Mouse (Mus musculus) heart, embryonic 15.5 days (tissue): ENCODE data around the gene Efna2. TPM values are rescaled to one million over a fixed set of nuclear protein-coding genes. Genes with fewer than 3 reads are reported as not detected.
"Not testable (repeated sequence)": the region's sequence is repeated elsewhere in the genome, so short reads cannot be mapped to it uniquely, and the experiment has no call there.

ENCODE experiments used
- ATAC-seq: fragments of 200-750 bp; cut with Nextera tagmentation; replicated peaks from 2 replicates; pipeline ENCODE4 v1.8.0; 2017; ENCODE audit warnings: low read depth, moderate TSS enrichment; ENCODE audit not compliant: insufficient number of reproducible peaks, insufficient read depth, low FRiP score
- H3K27ac ChIP-seq: fragments of 300-500 bp; sonication (generic); 2 replicates; pipeline ENCODE4 v1.5.1; 2015; ENCODE audit warnings: mild to moderate bottlenecking, inconsistent platforms
- H3K27me3 ChIP-seq: fragments of 300-500 bp; sonication (generic); 2 replicates; pipeline ENCODE4 v1.6.1; 2015; ENCODE audit warnings: inconsistent platforms
- H3K36me3 ChIP-seq: fragments of 300-500 bp; sonication (generic); 2 replicates; pipeline ENCODE4 v1.6.1; 2015; ENCODE audit warnings: mild to moderate bottlenecking, inconsistent platforms
- H3K4me1 ChIP-seq: fragments of 300-500 bp; sonication (generic); replicated peaks from 2 replicates; pipeline ENCODE4 v1.6.1; 2015; ENCODE audit warnings: inconsistent platforms
- H3K4me2 ChIP-seq: fragments of 300-500 bp; sonication (generic); 2 replicates; pipeline ENCODE4 v1.6.1; 2015; ENCODE audit warnings: inconsistent platforms, mild to moderate bottlenecking, moderate library complexity
- H3K4me3 ChIP-seq: fragments of 300-500 bp; sonication (generic); 2 replicates; pipeline ENCODE4 v1.5.1; 2015; ENCODE audit warnings: mild to moderate bottlenecking, inconsistent platforms
- H3K9ac ChIP-seq: fragments of 300-500 bp; sonication (generic); 2 replicates; pipeline ENCODE4 v1.6.1; 2015; ENCODE audit warnings: mild to moderate bottlenecking, inconsistent platforms
- H3K9me3 ChIP-seq: fragments of 300-500 bp; sonication (generic); replicated peaks from 2 replicates; pipeline ENCODE4 v1.6.1; 2016; ENCODE audit warnings: inconsistent platforms
- WGBS: fragments of 180-500 bp; shearing (Covaris S2); methylation state at CpG from one replicate; pipeline ENCODE4 v1.1.7; 2015; ENCODE audit warnings: mixed read lengths; 5-methylcytosine and 5-hydroxymethylcytosine counted together
- polyA plus RNA-seq: library from polyadenylated mRNA; unstranded; fragments of >200 nt; fragmentation: Nextera tagmentation; extraction: Ambion mirVana; gene quantifications from 2 replicates; pipeline ENCODE4 v1.2.1, GENCODE M21; 2015

Gene Efna2
- polyA plus RNA-seq, 1 experiment from 2014 or later: 8.6 TPM

GRCm38 (mm10) chr10:80204055-80204454, 24.8 kb downstream of the Efna2 start:
- Histone ChIP-seq H3K4me1 (peaks cover 8% of the 10 kb centered on the region), H3K9ac (no peak overlapping the region), H3K4me2 (no peak overlapping the region), H3K36me3 (no peaks in the 10 kb centered on the region), H3K9me3 (no peaks in the 10 kb centered on the region), H3K4me3 (no peak overlapping the region), H3K27ac (no peak overlapping the region), H3K27me3 (peaks cover 4% of the 10 kb centered on the region; the same call in 1 of the 2 replicates)
- ATAC-seq: no peak
- 33% methylated on average over 7 of the region's 7 CpGs for WGBS

GRCm38 (mm10) chr10:80207201-80207600, 27.9 kb downstream of the Efna2 start:
- WGBS: 76% methylated on average over 1 of the region's 1 CpGs
- no peaks in the 10 kb centered on the region for H3K36me3 ChIP-seq

DNA sequence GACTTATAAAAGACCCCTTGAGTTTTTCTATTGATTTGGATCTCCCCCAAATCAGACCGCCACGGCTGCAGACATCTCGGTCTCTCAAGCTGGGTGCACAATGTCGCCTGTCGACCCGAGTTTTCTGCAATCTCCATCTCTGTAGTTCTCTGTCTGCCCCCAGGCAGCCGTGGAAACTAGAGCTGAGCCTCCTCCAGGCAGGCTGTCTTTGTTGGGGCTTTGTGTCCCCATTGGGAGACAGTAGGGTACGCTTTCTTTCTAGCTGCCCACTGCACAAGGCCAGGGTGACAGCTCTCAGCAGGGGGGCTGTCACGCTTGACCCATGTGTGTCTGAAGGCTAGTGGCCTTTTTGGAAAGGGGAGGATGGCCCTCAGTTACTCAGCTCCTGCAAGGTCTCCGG, 28.4 kb downstream of the Efna2 start:
- no peak for ATAC-seq
- 71% methylated on average over 10 of the region's 10 CpGs for WGBS

More at GRCm38 (mm10) chr10:80207201-80207600, 27.9 kb downstream of the Efna2 start:
- Histone ChIP-seq H3K9ac (no peak overlapping the region), H3K4me1 (peaks cover 6% of the 10 kb centered on the region), H3K27me3 (peaks cover 7% of the 10 kb centered on the region; the same call in 1 of the 2 replicates), H3K9me3 (no peaks in the 10 kb centered on the region), H3K4me2 (no peak overlapping the region), H3K27ac (no peak overlapping the region), H3K4me3 (no peak overlapping the region)
- no peak for ATAC-seq

DNA sequence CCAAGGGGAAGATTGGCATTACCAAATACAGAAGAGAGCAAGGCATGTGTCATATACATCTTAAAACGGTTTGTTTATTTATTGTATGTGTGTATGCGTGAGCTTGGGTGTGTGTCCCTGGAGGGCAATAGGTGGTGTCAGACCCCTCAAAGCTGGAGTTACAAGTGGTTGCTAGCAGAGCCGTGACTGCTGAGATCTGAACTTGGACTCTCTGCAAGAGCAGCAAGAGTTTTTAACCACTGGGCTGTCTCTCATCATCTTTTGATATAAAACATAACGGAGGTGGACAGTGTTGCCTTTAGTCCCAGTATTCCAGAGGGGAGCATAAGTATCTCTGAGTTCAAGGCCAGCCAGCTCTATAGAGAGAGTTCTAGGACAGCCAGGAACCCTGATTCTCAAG, 29.0 kb downstream of the Efna2 start:
- no peak for ATAC-seq
- Histone ChIP-seq H3K27ac (no peak overlapping the region), H3K9ac (no peak overlapping the region), H3K27me3 (peaks cover 7% of the 10 kb centered on the region; the same call in 1 of the 2 replicates), H3K4me3 (no peak overlapping the region), H3K9me3 (no peaks in the 10 kb centered on the region), H3K4me2 (no peak overlapping the region), H3K4me1 (peaks cover 6% of the 10 kb centered on the region), H3K36me3 (no peaks in the 10 kb centered on the region)
- WGBS: 74% methylated on average over 4 of the region's 4 CpGs

More for the DNA sequence above, 28.4 kb downstream of the Efna2 start:
- peaks cover 7% of the 10 kb centered on the region; the same call in 1 of the 2 replicates for H3K27me3 ChIP-seq
- no peaks in the 10 kb centered on the region for H3K9me3 ChIP-seq
- peaks cover 6% of the 10 kb centered on the region for H3K4me1 ChIP-seq
- no peak overlapping the region for H3K9ac ChIP-seq
- no peak overlapping the region for H3K4me3 ChIP-seq
- no peaks in the 10 kb centered on the region for H3K36me3 ChIP-seq
- H3K4me2 ChIP-seq: no peak overlapping the region
- no peak overlapping the region for H3K27ac ChIP-seq

DNA sequence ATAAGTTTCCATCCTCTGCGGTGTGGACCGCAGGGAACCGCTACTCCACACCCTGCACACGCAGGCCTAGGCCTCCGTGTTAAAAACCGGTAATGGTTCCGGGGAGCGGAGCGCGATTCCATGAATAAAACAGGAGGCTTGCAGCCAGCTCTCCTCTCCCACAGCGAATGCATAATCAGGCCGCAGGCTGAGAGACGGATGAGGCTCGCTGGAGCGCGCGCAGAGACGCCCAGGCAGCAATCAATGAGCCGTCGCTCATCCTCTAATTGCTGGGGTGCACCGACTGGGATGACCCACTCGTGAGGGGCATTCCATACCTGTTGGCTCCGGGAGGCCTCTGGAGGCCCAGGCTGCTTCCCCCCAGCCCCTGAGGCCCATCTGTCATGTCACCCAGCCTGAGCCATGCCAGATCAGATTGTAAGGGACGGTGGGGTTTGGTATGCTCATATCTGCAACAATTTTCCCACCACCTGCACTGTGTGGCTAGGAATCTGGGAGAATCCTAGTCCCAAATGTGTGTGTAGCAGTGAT, 29.6 kb downstream of the Efna2 start:
- 33% methylated on average over 24 of the region's 24 CpGs for WGBS
- Histone ChIP-seq H3K27me3 (peaks cover 7% of the 10 kb centered on the region; the same call in 1 of the 2 replicates), H3K4me3 (no peak overlapping the region), H3K9ac (no peak overlapping the region), H3K4me2 (0 out of 2 replicates have a peak overlapping the region, but pooled peaks have one; percentile 8), H3K36me3 (no peaks in the 10 kb centered on the region), H3K27ac (no peak overlapping the region), H3K9me3 (no peaks in the 10 kb centered on the region), H3K4me1 (peaks cover 6% of the 10 kb centered on the region)
- no peak for ATAC-seq

- not testable (repeated sequence) for ATAC-seq, H3K4me1 ChIP-seq, H3K9me3 ChIP-seq, H3K27ac ChIP-seq, H3K27me3 ChIP-seq, H3K36me3 ChIP-seq, H3K4me2 ChIP-seq, H3K4me3 ChIP-seq, H3K9ac ChIP-seq
- WGBS: 68% methylated on average over 7 of the region's 7 CpGs
Measured at GRCm38 (mm10) chr10:80211547-80212103, 32.3 kb downstream of the Efna2 start.

DNA sequence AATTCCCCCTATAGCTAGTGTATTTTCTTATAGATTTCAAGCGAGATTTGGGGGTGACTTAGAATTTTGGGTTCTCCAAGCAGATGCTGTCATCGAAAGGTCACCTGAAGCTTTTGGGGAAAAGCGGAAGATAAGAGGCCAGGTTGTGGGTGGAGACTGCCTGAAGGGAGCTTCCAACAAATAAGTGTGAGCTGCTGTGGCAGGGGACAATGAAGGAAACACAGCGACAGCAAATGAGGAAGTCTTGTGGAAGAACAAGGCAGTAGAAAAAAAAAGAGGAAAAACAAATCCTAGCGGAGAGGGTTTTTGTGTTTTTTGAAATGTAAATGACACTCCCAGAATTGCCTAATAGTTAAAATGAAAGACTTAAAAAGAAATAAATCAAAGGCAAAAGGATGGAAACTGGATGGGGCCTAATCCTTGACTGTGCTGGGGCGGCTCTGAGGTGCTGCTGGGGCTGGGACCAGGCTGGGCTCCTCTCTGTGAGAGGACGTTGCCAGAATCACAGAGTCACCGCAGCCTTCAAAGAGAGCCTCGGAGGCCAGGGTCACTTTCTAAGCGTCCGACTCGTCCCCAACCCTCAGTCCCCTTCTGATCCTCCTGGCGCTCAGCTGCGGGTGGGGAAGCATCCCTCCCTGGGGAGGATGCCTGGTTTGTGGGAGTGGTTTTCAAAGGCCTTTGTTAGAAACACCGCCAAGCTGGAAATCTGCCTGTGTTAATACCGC, 35.9 kb downstream of the Efna2 start:
- no peaks in the 10 kb centered on the region for H3K4me1 ChIP-seq
- no peak overlapping the region for H3K4me2 ChIP-seq
- no peaks in the 10 kb centered on the region for H3K36me3 ChIP-seq
- no peak overlapping the region for H3K27ac ChIP-seq
- H3K4me3 ChIP-seq: no peak overlapping the region
- ATAC-seq: no peak
- WGBS: 39% methylated on average over 16 of the region's 16 CpGs
- H3K27me3 ChIP-seq: no peaks in the 10 kb centered on the region
- no peak overlapping the region for H3K9ac ChIP-seq
- H3K9me3 ChIP-seq: no peaks in the 10 kb centered on the region

GRCm38 (mm10) chr10:80220676-80221075, 41.4 kb downstream of the Efna2 start:
- Histone ChIP-seq H3K9ac (no peak overlapping the region), H3K4me1 (peaks cover 7% of the 10 kb centered on the region), H3K4me3 (no peak overlapping the region), H3K27me3 (no peaks in the 10 kb centered on the region), H3K9me3 (no peaks in the 10 kb centered on the region), H3K4me2 (no peak overlapping the region), H3K27ac (no peak overlapping the region), H3K36me3 (no peaks in the 10 kb centered on the region)
- ATAC-seq: no peak
- WGBS: 60% methylated on average over 6 of the region's 9 CpGs

GRCm38 (mm10) chr10:80223137-80223536, 43.9 kb downstream of the Efna2 start:
- H3K27me3 ChIP-seq, H3K36me3 ChIP-seq, H3K4me3 ChIP-seq, H3K9me3 ChIP-seq, H3K27ac ChIP-seq, H3K9ac ChIP-seq, ATAC-seq, H3K4me2 ChIP-seq: not testable (repeated sequence)
- whole genome bisulfite sequencing: 88% methylated on average over 2 of the region's 2 CpGs
- H3K4me1 ChIP-seq: peaks cover 24% of the 10 kb centered on the region

DNA sequence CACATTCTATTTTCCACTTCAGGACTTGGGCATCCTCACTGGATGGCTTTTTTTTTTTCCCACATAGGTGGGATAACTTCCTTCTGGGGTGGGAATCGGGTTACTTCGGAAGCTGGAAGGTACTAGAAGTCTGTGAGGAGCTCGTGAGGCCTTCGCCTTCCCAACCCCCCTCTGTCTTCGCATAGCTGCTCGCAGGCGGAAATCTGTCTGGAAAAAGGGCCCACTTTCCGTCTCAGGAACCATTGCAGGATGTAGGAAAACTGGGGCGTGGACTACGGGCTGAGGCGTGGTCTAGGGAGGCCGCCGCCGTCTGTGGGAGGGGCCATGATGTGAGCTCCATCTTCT, 46.8 kb downstream of the Efna2 start:
- Histone ChIP-seq H3K27ac (peak overlapping the region; percentile 93), H3K9ac (peak overlapping the region; percentile 43; the same call in 1 of the 2 replicates), H3K36me3 (peaks cover 13% of the 10 kb centered on the region; the same call in 1 of the 2 replicates), H3K9me3 (no peaks in the 10 kb centered on the region), H3K27me3 (no peaks in the 10 kb centered on the region), H3K4me2 (peak overlapping the region; percentile 65), H3K4me1 (peaks cover 28% of the 10 kb centered on the region), H3K4me3 (peak overlapping the region; percentile 92)
- WGBS: 0% methylated on average over 14 of the region's 14 CpGs
- no peak for ATAC-seq

DNA sequence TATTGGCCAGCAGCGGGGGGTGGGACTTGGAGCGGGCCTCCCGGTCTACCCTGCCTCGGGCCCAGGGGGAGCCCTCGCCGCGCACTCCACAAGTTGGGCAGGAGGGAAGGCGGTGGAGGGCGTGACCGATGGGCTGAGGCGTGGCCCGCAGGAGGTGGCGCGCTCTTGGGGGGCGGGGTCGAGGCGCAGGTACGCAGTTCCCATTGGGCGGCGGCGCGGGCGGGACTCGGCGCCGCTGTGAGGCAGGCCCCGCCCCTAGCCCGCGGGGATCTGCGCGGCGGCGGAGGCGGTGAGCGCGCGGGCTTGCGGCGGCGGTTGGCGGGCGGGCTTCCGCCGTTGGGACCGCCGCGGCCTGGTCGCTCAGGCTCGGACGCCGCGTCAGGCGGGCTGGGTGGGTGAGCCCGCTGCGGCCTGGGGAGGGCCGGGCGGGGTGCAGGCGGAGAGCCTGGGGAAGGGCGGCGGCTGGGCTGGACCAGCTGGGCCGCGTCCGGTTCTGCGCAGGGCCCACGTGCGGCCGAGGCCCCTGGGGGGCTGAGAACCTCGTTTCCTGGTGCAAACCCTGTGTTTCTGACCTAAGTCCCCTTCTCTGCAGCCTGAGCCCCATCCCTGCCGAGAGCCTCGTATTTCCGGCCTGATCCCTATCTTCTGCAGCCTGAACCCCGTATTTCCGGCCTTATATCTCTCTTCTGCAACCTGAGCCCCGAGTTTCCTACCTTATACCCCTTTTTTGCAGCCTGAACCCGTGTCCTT, 47.3 kb downstream of the Efna2 start, which contains the start of gene Mum1:
Mum1 (plus strand) TSS at position 19 of the 750 bp plus-strand sequence.
- peak within 1 kb of the TSS; percentile 93 for H3K4me2 ChIP-seq
- H3K27me3 ChIP-seq: no peaks in the 10 kb centered on the region
- under 1% methylated on average over 57 of the region's 75 CpGs for WGBS
- peaks cover 13% of the 10 kb centered on the region for H3K36me3 ChIP-seq
- peak; percentile 100 for ATAC-seq
- peak within 1 kb of the TSS; percentile 92 for H3K4me3 ChIP-seq
- peak within 1 kb of the TSS; percentile 97 for H3K9ac ChIP-seq
- H3K27ac ChIP-seq: peak within 1 kb of the TSS; percentile 93
- H3K9me3 ChIP-seq: no peaks in the 10 kb centered on the region
- peaks cover 23% of the 10 kb centered on the region for H3K4me1 ChIP-seq
